8 mouse cellular contexts compared by ENCODE assay signal in genomic region chr2:181186635-181187034, GRCm38 (mm10). TPM values are rescaled to one million over a fixed set of nuclear protein-coding genes. Genes with fewer than 3 reads are reported as not detected.
DNase-seq lines count a peak whose midpoint lies in the region; ATAC-seq and TF ChIP-seq lines count a peak whose summit lies in the region.

No protein-coding gene starts in this region.

- H3K4me3 ChIP-seq in cortical plate, adult 2 months (ENCODE audit: insufficient read depth, low read length) = peak overlapping the region; percentile 57

- peak; percentile 63 for ATAC-seq in activated CD4-positive, CD25-positive, alpha-beta regulatory T cell, adult 4 months
- ATAC-seq in megakaryocyte-erythroid progenitor cell, adult 5-6 weeks (replicated peaks; ENCODE audit: low FRiP score, low TSS enrichment, poor library complexity, severe bottlenecking) = peak; percentile 84

- peaks cover 2% of the 10 kb centered on the region; the same call in 1 of the 2 replicates for H3K4me1 ChIP-seq in cortical plate, adult 2 months (ENCODE audit: control insufficient read depth, insufficient read depth, low read length)

- peak overlapping the region; percentile 24; the same call in 1 of the 2 replicates for H3K27ac ChIP-seq in cortical plate, adult 2 months (ENCODE audit: insufficient read depth, low read length)

- no peak for TF ChIP-seq POLR2A in cortical plate, adult 2 months (IDR thresholded peaks at IDR 0.05; ENCODE audit: extremely low read depth, insufficient read depth, low read length)

- peak; percentile 94 for TF ChIP-seq CTCF in cortical plate, adult 2 months (IDR thresholded peaks at IDR 0.05; ENCODE audit: extremely low read depth, insufficient read depth, low read length)

- intact Hi-C loops in left cerebral cortex, postnatal 10 days (cut with DNase I) = loop anchor here (5.0 kb wide), 2 partner anchors 101 to 146 kb away; partner anchors contain the start of gene Gmeb2

- DNase-seq in gastrocnemius, adult 8-10 months (ENCODE audit: low spot score in 2 of 2) = peak; percentile 78 to 80
- peak; percentile 94 for DNase-seq in induced T-regulatory cell, adult 2 months (ENCODE audit: low read depth)
- peak; percentile 84 to 88 for DNase-seq in left cerebral cortex, postnatal 10 days (ENCODE audit: extremely low spot score in 1 of 2, low spot score in 2 of 2)
- peak; percentile 86 for DNase-seq in right cerebral cortex, postnatal 25 days
- peak; percentile 73 to 83 for DNase-seq in urinary bladder, postnatal 4 days (ENCODE audit: low spot score in 2 of 2)

RNA-seq across cellular contexts. Expression of gene Ppdpf, which starts 0.4 kb away (rescaled TPM):
- polyA plus RNA-seq in activated CD4-positive, CD25-positive, alpha-beta regulatory T cell, adult 4 months (2017; shearing (Covaris generic)) = 100 to 1,000 TPM; 179 to 181 TPM
- polyA plus RNA-seq in cortical plate, adult 2 months (2012; rRNA removed) = 115 and 128 TPM in 2 replicates
- 10 to 100 TPM; 38.4 to 43.8 (median 40.1) TPM for total RNA-seq in gastrocnemius, adult 8-10 months (2022)
- 100 to 1,000 TPM; 111 to 117 TPM for total RNA-seq in left cerebral cortex, postnatal 10 days (2021)
- total RNA-seq in megakaryocyte-erythroid progenitor cell, adult 5-6 weeks (2014; fragmentation: Nextera tagmentation) = 73.6 and 95.2 TPM in 2 replicates
- 67.4 and 68.6 TPM in 2 replicates for total RNA-seq in megakaryocyte-erythroid progenitor cell, adult 5-6 weeks (2017)

RNA-seq across cellular contexts. Expression of gene Ptk6, which starts 16.0 kb away (rescaled TPM):
- not detected for polyA plus RNA-seq in activated CD4-positive, CD25-positive, alpha-beta regulatory T cell, adult 4 months (2017; shearing (Covaris generic))
- polyA plus RNA-seq in cortical plate, adult 2 months (2012; rRNA removed) = 0.04 and 0.10 TPM in 2 replicates
- total RNA-seq in gastrocnemius, adult 8-10 months (2022) = not detected
- total RNA-seq in left cerebral cortex, postnatal 10 days (2021) = not detected
- total RNA-seq in megakaryocyte-erythroid progenitor cell, adult 5-6 weeks (2014; fragmentation: Nextera tagmentation) = not detected in 2 replicates
- not detected in 2 replicates for total RNA-seq in megakaryocyte-erythroid progenitor cell, adult 5-6 weeks (2017)

RNA-seq across cellular contexts. Expression of gene Srms, which starts 26.4 kb away (rescaled TPM):
- under 1 TPM; 0.18 to 0.38 TPM for polyA plus RNA-seq in activated CD4-positive, CD25-positive, alpha-beta regulatory T cell, adult 4 months (2017; shearing (Covaris generic))
- 0.50 and 0.53 TPM in 2 replicates for polyA plus RNA-seq in cortical plate, adult 2 months (2012; rRNA removed)
- under 1 TPM in 2 of 4 experiments, not detected in 2; 0.22 to 0.24 TPM for total RNA-seq in gastrocnemius, adult 8-10 months (2022)
- total RNA-seq in left cerebral cortex, postnatal 10 days (2021) = under 1 TPM; 0.21 to 0.22 TPM
- not detected in 2 replicates for total RNA-seq in megakaryocyte-erythroid progenitor cell, adult 5-6 weeks (2014; fragmentation: Nextera tagmentation)
- not detected in 2 replicates for total RNA-seq in megakaryocyte-erythroid progenitor cell, adult 5-6 weeks (2017)

RNA-seq across cellular contexts. Expression of gene Eef1a2, which starts 29.8 kb away (rescaled TPM):
- not detected for polyA plus RNA-seq in activated CD4-positive, CD25-positive, alpha-beta regulatory T cell, adult 4 months (2017; shearing (Covaris generic))
- 1,125 and 1,195 TPM in 2 replicates for polyA plus RNA-seq in cortical plate, adult 2 months (2012; rRNA removed)
- total RNA-seq in gastrocnemius, adult 8-10 months (2022) = 1,000 to 10,000 TPM; 1,913 to 2,067 (median 2,007) TPM
- total RNA-seq in left cerebral cortex, postnatal 10 days (2021) = 100 to 1,000 TPM; 898 to 906 TPM
- total RNA-seq in megakaryocyte-erythroid progenitor cell, adult 5-6 weeks (2014; fragmentation: Nextera tagmentation) = not detected in 2 replicates
- not detected in 2 replicates for total RNA-seq in megakaryocyte-erythroid progenitor cell, adult 5-6 weeks (2017)

RNA-seq across cellular contexts. Expression of gene Fndc11, which starts 33.2 kb away (rescaled TPM):
- 1 to 10 TPM in 1 of 2 experiments, under 1 TPM in 1; 0.73 to 1.1 TPM for polyA plus RNA-seq in activated CD4-positive, CD25-positive, alpha-beta regulatory T cell, adult 4 months (2017; shearing (Covaris generic))
- 0.13 TPM in 1 of 2 replicates, not detected in the other for polyA plus RNA-seq in cortical plate, adult 2 months (2012; rRNA removed)
- not detected for total RNA-seq in gastrocnemius, adult 8-10 months (2022)
- not detected for total RNA-seq in left cerebral cortex, postnatal 10 days (2021)
- not detected in 2 replicates for total RNA-seq in megakaryocyte-erythroid progenitor cell, adult 5-6 weeks (2014; fragmentation: Nextera tagmentation)
- total RNA-seq in megakaryocyte-erythroid progenitor cell, adult 5-6 weeks (2017) = not detected in 2 replicates

Comparison
In these comparisons a context has a peak if more than half of its experiments do, and no peak if none do; other contexts are left out.
1. Peak in every context shown above with its lines: DNase-seq, ATAC-seq, H3K4me3 ChIP-seq and H3K27ac ChIP-seq.